Mouse (Mus musculus) heart, postnatal 0 days (tissue): ENCODE data around the gene Muc2.

Source experiments
- CTCF ChIP-seq: IDR thresholded peaks from 2 replicates; pipeline ENCODE4 v1.5.1; 2016; ENCODE audit warnings: antibody characterized with exemption, control low read depth, low read depth
- EP300 ChIP-seq: IDR thresholded peaks from 2 replicates; pipeline ENCODE4 v1.6.1; 2016; ENCODE audit warnings: antibody characterized with exemption, low read depth

DNA sequence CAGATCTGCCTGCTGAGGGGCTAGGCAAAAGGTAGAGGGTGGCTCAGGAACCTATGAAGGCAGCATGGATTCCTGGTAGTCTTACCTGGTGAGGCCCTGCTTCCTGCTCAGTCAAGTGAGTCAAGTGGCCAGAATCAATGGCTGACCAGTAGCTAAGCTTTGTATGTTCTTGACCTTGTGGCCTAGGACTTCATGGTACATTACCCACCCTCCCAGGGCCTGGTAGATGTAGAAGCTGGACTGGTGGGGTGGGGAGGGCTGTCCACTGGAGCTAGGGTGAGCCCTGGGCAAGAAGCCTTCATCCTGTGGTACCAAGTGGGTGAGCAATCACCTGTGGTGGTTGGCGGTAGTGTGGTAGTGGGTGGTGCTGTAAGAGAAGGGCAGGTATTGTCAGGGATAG lies 47.8 kb upstream of the Muc2 start:
- no peak for TF ChIP-seq CTCF
- TF ChIP-seq EP300: no peak
